Mouse (Mus musculus) hindbrain, postnatal 0 days (tissue): ENCODE data around the gene Grin3b. TPM values are rescaled to one million over a fixed set of nuclear protein-coding genes. Genes with fewer than 3 reads are reported as not detected.

Experiments used
- ATAC-seq: fragments of 200-750 bp; cut with Nextera tagmentation; 2 replicates; pipeline ENCODE4 v1.8.0; 2017; ENCODE audit warnings: mild to moderate bottlenecking, moderate TSS enrichment, moderate library complexity
- DNase-seq: peaks from one replicate; pipeline ENCODE4 v3.0.0-alpha.2; 2015; ENCODE audit warnings: low spot score
- H3K27ac ChIP-seq: fragments of 300-500 bp; sonication (generic); 2 replicates; pipeline ENCODE4 v1.5.1; 2014; ENCODE audit warnings: mild to moderate bottlenecking
- H3K27me3 ChIP-seq: fragments of 300-500 bp; sonication (generic); 2 replicates; pipeline ENCODE4 v1.6.1; 2014; ENCODE audit warnings: low read length, mixed read lengths; ENCODE audit not compliant: insufficient read depth
- H3K36me3 ChIP-seq: fragments of 300-500 bp; sonication (generic); 2 replicates; pipeline ENCODE4 v1.6.1; 2014; ENCODE audit warnings: low read length, mixed read lengths; ENCODE audit not compliant: insufficient read depth
- H3K4me1 ChIP-seq: fragments of 300-500 bp; sonication (generic); 2 replicates; pipeline ENCODE4 v1.6.1; 2014; ENCODE audit warnings: antibody characterized with exemption, low read length, mixed read lengths; ENCODE audit not compliant: insufficient read depth
- H3K4me2 ChIP-seq: fragments of 300-500 bp; sonication (generic); 2 replicates; pipeline ENCODE4 v1.6.1; 2014; ENCODE audit warnings: low read depth, mild to moderate bottlenecking, low read length, moderate library complexity, mixed read lengths
- H3K4me3 ChIP-seq: fragments of 300-500 bp; sonication (generic); 2 replicates; pipeline ENCODE4 v1.5.1; 2014; ENCODE audit warnings: low read length
- H3K9ac ChIP-seq: fragments of 300-500 bp; sonication (generic); replicated peaks from 2 replicates; pipeline ENCODE4 v1.6.1; 2014; ENCODE audit warnings: mild to moderate bottlenecking, low read length, moderate library complexity, mixed read lengths
- H3K9me3 ChIP-seq: fragments of 300-500 bp; sonication (generic); 2 replicates; pipeline ENCODE4 v1.6.1; 2016; ENCODE audit warnings: low read length, mixed read lengths
- CTCF ChIP-seq: IDR thresholded peaks from 2 replicates; pipeline ENCODE4 v1.5.1; 2016; ENCODE audit warnings: antibody characterized with exemption, control low read depth, low read depth
- WGBS: fragments of 180-500 bp; shearing (Covaris S2); extraction: QIAGEN DNeasy Blood & Tissue Kit; methylation state at CpG from one replicate; pipeline ENCODE4 v1.1.7; 2014; 5-methylcytosine and 5-hydroxymethylcytosine counted together
- polyA plus RNA-seq: library from polyadenylated mRNA; unstranded; fragments of >200 nt; fragmentation: Nextera tagmentation; extraction: Ambion mirVana; gene quantifications from 2 replicates; pipeline ENCODE4 v1.2.1, GENCODE M21; 2015
- total RNA-seq: library from RNA; depleted of rRNA; stranded (reverse); fragments of >200 nt; gene quantifications from 2 replicates; pipeline ENCODE4 v1.2.3, GENCODE M21; 2014

The Grin3b gene
- total and polyA plus RNA-seq, 2 experiments from 2014 or later, result 0.51 to 0.68 TPM

GRCm38 (mm10) chr10:80014484-80015290, 44.2 kb downstream of the Grin3b start:
- TF ChIP-seq CTCF, result peak; percentile 17; the same call in 1 of the 2 replicates
- Histone ChIP-seq H3K27ac (no peak overlapping the region), H3K4me1 (no peaks in the 10 kb centered on the region), H3K4me2 (no peak overlapping the region), H3K9ac (no peak overlapping the region), H3K27me3 (peaks cover 16% of the 10 kb centered on the region), H3K9me3 (peaks cover 19% of the 10 kb centered on the region), H3K36me3 (peaks cover 15% of the 10 kb centered on the region; the same call in 1 of the 2 replicates), H3K4me3 (no peak overlapping the region)
- DNase-seq (no peak), ATAC-seq (no peak; the same call in 1 of the 2 replicates)
- whole genome bisulfite sequencing, result 32% methylated on average over 28 of the region's 28 CpGs

DNA sequence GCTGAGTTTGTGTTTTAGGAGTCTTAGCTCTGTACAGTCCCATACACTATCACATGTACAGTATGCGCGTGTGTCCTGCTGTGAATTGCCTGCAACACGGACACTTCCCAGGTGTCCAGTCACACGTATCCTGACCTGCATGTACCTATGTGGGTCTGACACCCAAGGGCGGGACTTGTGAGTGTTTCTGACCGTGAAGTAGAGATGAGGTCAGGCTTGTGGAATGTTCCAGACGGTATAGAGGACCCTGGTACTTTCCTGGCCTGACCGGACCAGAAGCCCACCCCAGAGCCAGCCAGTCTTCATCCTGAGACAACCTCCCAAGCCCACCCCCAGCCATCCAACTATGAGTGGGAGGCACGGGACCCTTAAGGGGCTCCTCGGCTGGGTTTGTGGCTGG, 45.1 kb downstream of the Grin3b start:
- no peaks in the 10 kb centered on the region for H3K4me1 ChIP-seq
- no peak overlapping the region for H3K9ac ChIP-seq
- H3K4me2 ChIP-seq, result no peak overlapping the region
- DNase-seq, result no peak
- no peak overlapping the region for H3K4me3 ChIP-seq
- no peak overlapping the region for H3K27ac ChIP-seq
- peaks cover 10% of the 10 kb centered on the region for H3K9me3 ChIP-seq
- no peak for TF ChIP-seq CTCF
- whole genome bisulfite sequencing, result 81% methylated on average over 10 of the region's 10 CpGs
- H3K27me3 ChIP-seq, result peaks cover 16% of the 10 kb centered on the region
- peaks cover 9% of the 10 kb centered on the region; the same call in 1 of the 2 replicates for H3K36me3 ChIP-seq
- no peak for ATAC-seq

GRCm38 (mm10) chr10:80016511-80016910, 46.0 kb downstream of the Grin3b start, which contains the start of gene Arhgap45:
TSS of gene Arhgap45 (plus strand) at chr10:80016653.
- Histone ChIP-seq H3K36me3 (peaks cover 3% of the 10 kb centered on the region; the same call in 1 of the 2 replicates), H3K27ac (no peak within 1 kb of the TSS), H3K9ac (no peak within 1 kb of the TSS), H3K4me1 (no peaks in the 10 kb centered on the region), H3K4me2 (no peak within 1 kb of the TSS), H3K4me3 (no peak within 1 kb of the TSS), H3K27me3 (peaks cover 16% of the 10 kb centered on the region), H3K9me3 (peaks cover under 1% of the 10 kb centered on the region; the same call in 1 of the 2 replicates)
- ATAC-seq (no peak), DNase-seq (no peak)
- TF ChIP-seq CTCF, result no peak
- 66% methylated on average over 11 of the region's 11 CpGs for WGBS

DNA sequence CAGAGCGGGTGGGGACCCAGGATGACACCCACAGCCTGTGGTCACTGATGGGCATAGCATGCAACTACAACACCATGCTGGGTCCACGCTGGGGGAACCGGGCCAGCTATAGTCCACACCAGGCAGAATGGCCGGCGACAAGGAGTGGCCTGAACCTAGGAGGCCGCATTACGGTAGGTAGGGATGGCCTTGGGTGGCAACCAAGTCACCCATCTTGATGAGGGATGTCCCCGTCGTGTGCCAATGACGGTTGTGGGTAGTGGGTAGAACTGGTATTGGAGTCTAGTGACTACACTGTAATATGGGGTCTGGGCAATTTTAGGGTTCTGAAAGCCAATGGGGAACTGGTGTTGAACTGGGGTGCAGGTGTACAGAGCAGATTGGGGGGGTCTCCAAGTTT, 46.4 kb downstream of the Grin3b start:
- Histone ChIP-seq H3K9me3 (no peaks in the 10 kb centered on the region), H3K9ac (no peak overlapping the region), H3K27me3 (peaks cover 16% of the 10 kb centered on the region), H3K27ac (no peak overlapping the region), H3K4me3 (no peak overlapping the region), H3K36me3 (no peaks in the 10 kb centered on the region), H3K4me2 (no peak overlapping the region), H3K4me1 (no peaks in the 10 kb centered on the region)
- DNase-seq, result no peak
- no peak for ATAC-seq
- 90% methylated on average over 10 of the region's 10 CpGs for WGBS
- no peak for TF ChIP-seq CTCF

DNA sequence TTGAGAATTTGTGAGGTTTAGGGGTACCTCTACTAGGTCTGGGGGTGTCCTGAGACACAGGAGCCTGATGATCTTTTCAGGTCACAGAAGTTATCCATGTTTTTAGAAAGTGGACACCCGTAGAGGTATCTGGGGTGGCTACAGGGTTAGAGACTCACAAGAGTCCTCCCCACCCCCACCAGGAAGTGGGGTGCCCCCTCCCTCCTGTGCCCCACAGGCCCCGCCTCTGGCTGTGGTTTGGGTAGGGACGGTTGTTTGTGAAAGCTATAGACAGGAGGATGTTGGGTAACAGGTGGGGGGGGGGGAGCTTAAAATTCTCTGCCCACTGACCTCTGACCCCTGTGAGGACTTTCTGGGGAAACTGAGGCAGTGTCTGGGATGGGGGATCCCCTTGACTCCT, 46.8 kb downstream of the Grin3b start:
- Histone ChIP-seq H3K27ac (no peak overlapping the region), H3K27me3 (peaks cover 16% of the 10 kb centered on the region)
- DNase-seq, result no peak

DNA sequence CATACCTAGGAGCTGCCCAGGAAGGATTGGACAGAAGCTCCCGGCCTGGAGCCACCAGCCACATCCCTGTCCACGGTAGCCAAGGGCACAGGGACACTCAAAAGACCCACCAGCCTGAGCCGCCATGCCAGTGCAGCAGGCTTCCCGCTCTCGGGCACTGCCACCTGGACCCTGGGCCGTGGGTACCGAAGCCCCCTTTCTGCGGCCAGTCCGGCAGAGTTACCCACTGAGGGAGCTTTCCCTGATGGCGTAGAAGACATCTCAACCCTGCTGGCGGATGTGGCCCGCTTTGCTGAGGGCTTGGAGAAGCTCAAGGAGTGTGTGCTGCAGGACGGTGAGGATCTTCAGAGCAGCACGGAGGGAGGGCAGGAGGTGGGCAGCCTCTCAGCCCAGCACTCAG, 47.3 kb downstream of the Grin3b start:
- H3K4me1 ChIP-seq, result no peaks in the 10 kb centered on the region
- H3K9me3 ChIP-seq, result no peaks in the 10 kb centered on the region
- H3K9ac ChIP-seq, result no peak overlapping the region
- no peak for TF ChIP-seq CTCF
- WGBS, result 77% methylated on average over 14 of the region's 14 CpGs
- no peak overlapping the region for H3K4me2 ChIP-seq
- H3K4me3 ChIP-seq, result no peak overlapping the region
- no peak overlapping the region for H3K27ac ChIP-seq
- H3K27me3 ChIP-seq, result peaks cover 16% of the 10 kb centered on the region
- no peak for DNase-seq
- no peaks in the 10 kb centered on the region for H3K36me3 ChIP-seq
- no peak for ATAC-seq

More for the DNA sequence above, 46.8 kb downstream of the Grin3b start:
- WGBS, result 68% methylated on average over 3 of the region's 3 CpGs
- H3K36me3 ChIP-seq, result no peaks in the 10 kb centered on the region
- no peaks in the 10 kb centered on the region for H3K4me1 ChIP-seq
- H3K9ac ChIP-seq, result no peak overlapping the region
- H3K4me3 ChIP-seq, result no peak overlapping the region
- no peak for TF ChIP-seq CTCF
- no peaks in the 10 kb centered on the region for H3K9me3 ChIP-seq
- H3K4me2 ChIP-seq, result no peak overlapping the region
- no peak for ATAC-seq
